Mouse (Mus musculus) C2C12 (cell line): ENCODE results near the gene Hepacam.

ENCODE experiments used
- CTCF ChIP-seq: IDR thresholded peaks from one replicate; pipeline ENCODE4 v1.5.1; 2011; ENCODE audit not compliant: control insufficient read depth, insufficient read depth, insufficient read length
- FOSL1 ChIP-seq: IDR thresholded peaks from one replicate; pipeline ENCODE4 v1.8.0; 2011; ENCODE audit warnings: mild to moderate bottlenecking, low read length; ENCODE audit not compliant: poor library complexity, insufficient read depth, severe bottlenecking
- MYOD1 ChIP-seq: IDR thresholded peaks from one replicate; pipeline ENCODE4 v1.6.1; 2011; ENCODE audit warnings: low read depth; ENCODE audit not compliant: control insufficient read depth, insufficient read length
- USF1 ChIP-seq: IDR thresholded peaks from one replicate; pipeline ENCODE4 v1.6.1; 2011; ENCODE audit warnings: low read depth, mild to moderate bottlenecking, control low read depth, moderate library complexity

- TF ChIP-seq CTCF (peak; percentile 27), USF1 (no peak), MYOD1 (no peak), FOSL1 (no peak)
Observed at GRCm38 (mm10) chr9:37432026-37432666, 65.0 kb downstream of the Hepacam start.
